Mouse (Mus musculus) left cerebral cortex, adult 11 months (tissue): Measurements from ENCODE around the gene Lamtor2.

ENCODE experiments used
- DNase-seq: peaks from one replicate; pipeline ENCODE4 v3.0.0; 2022; ENCODE audit warnings: low spot score

The Lamtor2 gene

GRCm38 (mm10) chr3:88542486-88542885, 10.4 kb downstream of the Lamtor2 start:
- DNase-seq: no peak

- DNase-seq: no peak
These were observed 11.1 kb downstream of the Lamtor2 start for GRCm38 (mm10) chr3:88541622-88542401.

DNA sequence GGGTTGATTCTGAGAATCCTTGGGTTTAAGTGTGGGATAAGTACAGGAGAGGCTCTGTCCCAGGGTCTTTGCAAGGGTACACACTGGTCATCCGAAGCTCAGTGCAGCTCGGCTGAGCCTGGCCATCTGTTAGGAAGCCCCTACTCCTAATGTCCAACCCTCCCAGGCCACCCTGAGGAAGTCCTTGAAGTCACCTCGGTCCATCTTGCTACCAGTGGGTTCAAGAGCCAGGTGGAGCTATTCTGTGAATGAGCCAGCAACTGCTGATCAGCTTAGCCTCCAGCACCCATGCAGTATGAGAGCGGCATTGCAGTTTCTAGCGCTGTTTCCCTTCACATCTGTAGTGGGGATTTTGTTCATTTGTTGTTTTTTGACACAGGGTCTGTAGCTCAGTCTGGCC, 12.8 kb downstream of the Lamtor2 start:
- no peak for DNase-seq

- no peak for DNase-seq
These were observed 13.5 kb downstream of the Lamtor2 start for GRCm38 (mm10) chr3:88539397-88539796.

GRCm38 (mm10) chr3:88538271-88539145, 14.4 kb downstream of the Lamtor2 start:
- no peak for DNase-seq

DNA sequence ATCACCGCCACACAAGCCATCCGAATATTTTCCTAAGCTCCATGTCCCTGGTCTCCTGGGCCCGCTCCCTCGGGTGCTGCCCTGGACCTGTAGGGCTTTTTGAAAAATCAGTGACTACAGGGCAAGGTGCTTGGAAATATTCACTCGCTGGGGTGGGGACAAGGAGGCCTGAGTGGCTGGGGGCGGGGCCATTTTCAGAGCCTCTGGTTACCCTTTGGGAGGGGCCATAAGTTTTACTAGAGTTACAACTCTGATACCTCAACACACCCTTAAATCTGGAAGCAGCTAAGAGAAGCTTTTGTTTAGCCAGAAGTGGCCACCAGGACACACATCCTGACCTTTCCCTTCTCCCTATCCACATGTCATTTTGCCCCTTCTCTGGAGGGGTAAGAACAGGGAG, 15.7 kb downstream of the Lamtor2 start:
- DNase-seq: no peak

- DNase-seq: peak; percentile 78
These were observed 16.6 kb downstream of the Lamtor2 start for GRCm38 (mm10) chr3:88536103-88536930.

GRCm38 (mm10) chr3:88535527-88535926, 17.3 kb downstream of the Lamtor2 start:
- no peak for DNase-seq

GRCm38 (mm10) chr3:88535005-88535404, 17.9 kb downstream of the Lamtor2 start:
- DNase-seq: no peak

DNA sequence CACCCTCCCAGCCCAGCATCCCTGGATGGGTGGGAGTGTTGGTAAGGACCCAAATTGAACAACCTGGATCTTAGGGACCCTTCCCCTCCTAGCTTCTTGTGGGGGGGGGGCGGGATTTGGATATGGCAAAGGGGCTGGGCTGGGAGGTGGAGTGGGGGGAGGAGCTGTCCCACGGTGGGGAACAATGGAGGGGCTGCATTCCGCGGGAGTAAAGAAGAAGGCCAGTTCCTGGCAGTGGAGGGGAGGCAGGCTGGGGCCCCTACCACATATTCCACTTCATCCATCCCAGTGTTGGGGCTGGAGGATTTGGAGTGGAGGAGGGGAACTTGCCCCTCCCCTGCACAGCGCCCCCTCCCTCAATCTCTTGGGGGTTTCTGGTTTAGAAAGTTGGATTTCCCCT, 19.2 kb downstream of the Lamtor2 start:
- no peak for DNase-seq

GRCm38 (mm10) chr3:88532689-88533511, 20.0 kb downstream of the Lamtor2 start:
- DNase-seq: no peak

DNA sequence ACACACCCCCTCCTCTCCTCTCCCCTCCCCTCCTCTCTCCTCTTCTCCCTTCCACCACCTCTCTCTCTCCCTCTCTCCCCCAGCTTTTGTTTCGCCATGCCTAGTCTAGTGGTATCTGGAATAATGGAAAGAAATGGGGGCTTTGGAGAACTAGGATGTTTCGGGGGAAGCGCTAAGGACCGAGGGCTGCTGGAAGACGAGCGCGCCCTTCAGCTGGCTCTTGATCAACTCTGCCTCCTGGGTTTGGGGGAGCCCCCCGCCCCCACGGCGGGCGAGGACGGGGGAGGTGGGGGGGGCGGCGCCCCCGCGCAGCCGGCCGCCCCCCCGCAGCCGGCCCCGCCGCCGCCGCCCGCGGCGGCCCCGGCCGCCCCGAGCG, 20.6 kb downstream of the Lamtor2 start, which contains the start of gene Mex3a:
TSS of gene Mex3a (plus strand) at position 97 of the 376 bp plus-strand sequence.
- DNase-seq: no peak

GRCm38 (mm10) chr3:88531348-88532298, 21.3 kb downstream of the Lamtor2 start:
- peak; percentile 74 for DNase-seq

- no peak for DNase-seq
These were observed 22.6 kb downstream of the Lamtor2 start for GRCm38 (mm10) chr3:88530082-88530864.

- DNase-seq: no peak
These were observed 23.5 kb downstream of the Lamtor2 start for GRCm38 (mm10) chr3:88529204-88530000.

DNA sequence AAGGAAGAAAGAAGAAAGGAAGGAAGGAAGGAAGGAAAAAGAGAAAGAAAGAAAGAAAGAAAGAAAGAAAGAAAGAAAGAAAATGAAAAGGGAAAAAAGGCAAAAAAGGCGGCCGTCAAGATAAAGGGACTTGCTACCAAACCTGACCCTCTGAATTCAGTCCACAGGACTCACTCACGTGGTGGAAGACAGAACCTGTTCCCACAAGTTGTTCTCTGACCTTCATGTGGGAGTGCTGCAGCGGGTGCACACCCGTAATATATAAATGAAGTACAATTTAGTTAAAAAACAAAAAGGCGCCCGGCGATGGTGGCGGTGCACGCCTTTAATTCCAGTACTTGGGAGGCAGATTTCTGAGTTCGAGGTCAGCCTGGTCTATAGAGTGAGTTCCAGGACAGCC, 24.2 kb downstream of the Lamtor2 start:
- no peak for DNase-seq

DNA sequence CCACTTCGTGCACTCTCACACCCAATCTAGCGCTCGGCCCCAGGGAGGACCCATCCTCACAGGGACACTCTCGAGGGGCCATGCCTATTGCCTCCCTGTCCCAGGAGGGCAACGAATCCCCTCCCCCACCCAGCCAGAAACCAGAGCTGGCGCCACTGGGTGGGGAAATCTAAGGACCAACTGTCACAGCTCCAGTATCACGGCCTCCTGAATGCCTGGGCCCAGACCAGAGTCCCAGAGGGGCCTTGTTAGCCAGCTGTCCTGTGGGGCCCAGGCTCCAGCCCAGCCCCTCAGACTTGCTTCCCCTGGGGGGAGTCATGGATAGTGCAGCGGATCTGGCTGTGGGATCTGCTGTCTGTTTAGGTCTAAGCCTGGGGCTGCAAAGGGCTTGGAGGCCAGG, 25.3 kb downstream of the Lamtor2 start:
- DNase-seq: no peak
